Mouse (Mus musculus) intestine, embryonic 16.5 days (tissue): ENCODE measurements around the gene Hmgcr. TPM values are rescaled to one million over a fixed set of nuclear protein-coding genes. Genes with fewer than 3 reads are reported as not detected.

Experiments
- ATAC-seq: fragments of 200-750 bp; cut with Nextera tagmentation; 2 replicates; pipeline ENCODE4 v1.8.0; 2017; ENCODE audit warnings: moderate TSS enrichment, moderate library complexity
- H3K27ac ChIP-seq: fragments of 300-500 bp; sonication (generic); 2 replicates; pipeline ENCODE4 v1.5.1; 2014; ENCODE audit warnings: mild to moderate bottlenecking, low read length
- H3K27me3 ChIP-seq: fragments of 300-500 bp; sonication (generic); replicated peaks from 2 replicates; pipeline ENCODE4 v1.6.1; 2014; ENCODE audit warnings: low read length, control low read depth, mixed read lengths; ENCODE audit not compliant: control insufficient read depth, insufficient read depth
- H3K36me3 ChIP-seq: fragments of 300-500 bp; sonication (generic); 2 replicates; pipeline ENCODE4 v1.6.1; 2014; ENCODE audit warnings: low read length, control low read depth; ENCODE audit not compliant: control insufficient read depth, insufficient read depth
- H3K4me1 ChIP-seq: fragments of 300-500 bp; sonication (generic); 2 replicates; pipeline ENCODE4 v1.6.1; 2014; ENCODE audit warnings: low read length, control low read depth, mixed read lengths; ENCODE audit not compliant: control insufficient read depth, insufficient read depth
- H3K4me2 ChIP-seq: fragments of 300-500 bp; sonication (generic); 2 replicates; pipeline ENCODE4 v1.6.1; 2014; ENCODE audit warnings: low read depth, low read length, control low read depth
- H3K4me3 ChIP-seq: fragments of 300-500 bp; sonication (generic); 2 replicates; pipeline ENCODE4 v1.5.1; 2014; ENCODE audit warnings: mild to moderate bottlenecking, low read length
- H3K9ac ChIP-seq: fragments of 300-500 bp; sonication (generic); 2 replicates; pipeline ENCODE4 v1.6.1; 2014; ENCODE audit warnings: low read depth, low read length
- H3K9me3 ChIP-seq: fragments of 300-500 bp; sonication (generic); 2 replicates; pipeline ENCODE4 v1.6.1; 2016; ENCODE audit warnings: low read length, control low read depth; ENCODE audit not compliant: control insufficient read depth
- WGBS: fragments of 180-500 bp; shearing (Covaris S2); extraction: QIAGEN DNeasy Blood & Tissue Kit; methylation state at CpG from one replicate; pipeline ENCODE4 v1.1.7; 2014; 5-methylcytosine and 5-hydroxymethylcytosine counted together
- polyA plus RNA-seq: library from polyadenylated mRNA; unstranded; fragments of >200 nt; fragmentation: Nextera tagmentation; extraction: Ambion mirVana; gene quantifications from 2 replicates; pipeline ENCODE4 v1.2.1, GENCODE M21; 2015

The Hmgcr gene
- polyA plus RNA-seq, 1 experiment from 2014 or later, result 86.6 TPM

GRCm38 (mm10) chr13:96653041-96653440 is 17.7 kb downstream of the Hmgcr start:
- H3K9ac ChIP-seq, result no peak overlapping the region
- no peaks in the 10 kb centered on the region for H3K9me3 ChIP-seq
- H3K27me3 ChIP-seq, result no peaks in the 10 kb centered on the region
- no peak overlapping the region for H3K27ac ChIP-seq
- H3K4me1 ChIP-seq, result no peaks in the 10 kb centered on the region
- H3K4me3 ChIP-seq, result no peak overlapping the region
- H3K4me2 ChIP-seq, result no peak overlapping the region
- no peak for ATAC-seq
- peaks cover 27% of the 10 kb centered on the region for H3K36me3 ChIP-seq
- 83% methylated on average over 9 of the region's 9 CpGs for WGBS

- no peaks in the 10 kb centered on the region for H3K4me1 ChIP-seq
- H3K4me2 ChIP-seq, result no peak overlapping the region
- H3K9ac ChIP-seq, result no peak overlapping the region
Measured at GRCm38 (mm10) chr13:96645822-96646221, 24.9 kb downstream of the Hmgcr start.

GRCm38 (mm10) chr13:96644168-96644567 is 26.6 kb downstream of the Hmgcr start:
- ATAC-seq, result no peak
- Histone ChIP-seq H3K27ac (no peak overlapping the region), H3K27me3 (no peaks in the 10 kb centered on the region), H3K4me3 (no peak overlapping the region), H3K9ac (no peak overlapping the region), H3K4me1 (no peaks in the 10 kb centered on the region), H3K36me3 (peaks cover 4% of the 10 kb centered on the region; the same call in 1 of the 2 replicates), H3K4me2 (no peak overlapping the region), H3K9me3 (no peaks in the 10 kb centered on the region)
- 73% methylated on average over 2 of the region's 2 CpGs for WGBS

More at GRCm38 (mm10) chr13:96645822-96646221, 24.9 kb downstream of the Hmgcr start:
- no peak for ATAC-seq
- Histone ChIP-seq H3K4me3 (no peak overlapping the region), H3K36me3 (peaks cover 10% of the 10 kb centered on the region; the same call in 1 of the 2 replicates), H3K27me3 (no peaks in the 10 kb centered on the region), H3K9me3 (no peaks in the 10 kb centered on the region), H3K27ac (no peak overlapping the region)
- 63% methylated on average over 5 of the region's 5 CpGs for WGBS

GRCm38 (mm10) chr13:96630396-96630795 is 40.3 kb downstream of the Hmgcr start:
- H3K36me3 ChIP-seq, result peaks cover 10% of the 10 kb centered on the region
- H3K4me1 ChIP-seq, result no peaks in the 10 kb centered on the region
- H3K9ac ChIP-seq, result no peak overlapping the region
- 94% methylated on average over 4 of the region's 4 CpGs for WGBS
- H3K9me3 ChIP-seq, result no peaks in the 10 kb centered on the region
- ATAC-seq, result no peak
- no peak overlapping the region for H3K27ac ChIP-seq
- H3K4me2 ChIP-seq, result no peak overlapping the region
- H3K27me3 ChIP-seq, result no peaks in the 10 kb centered on the region
- no peak overlapping the region for H3K4me3 ChIP-seq

- Histone ChIP-seq H3K27ac (no peak overlapping the region), H3K36me3 (no peaks in the 10 kb centered on the region), H3K4me2 (no peak overlapping the region), H3K4me3 (no peak overlapping the region), H3K4me1 (no peaks in the 10 kb centered on the region), H3K9ac (no peak overlapping the region), H3K9me3 (no peaks in the 10 kb centered on the region), H3K27me3 (no peaks in the 10 kb centered on the region)
- 25% methylated on average over 1 of the region's 1 CpGs for WGBS
- ATAC-seq, result no peak
Measured at GRCm38 (mm10) chr13:96620891-96621290, 49.8 kb downstream of the Hmgcr start.

GRCm38 (mm10) chr13:96614615-96615014 is 56.1 kb downstream of the Hmgcr start:
- WGBS, result 84% methylated on average over 3 of the region's 3 CpGs

GRCm38 (mm10) chr13:96604242-96604641 is 66.5 kb downstream of the Hmgcr start:
- Histone ChIP-seq H3K9ac (no peak overlapping the region), H3K36me3 (0 out of 2 replicates have a peak, but pooled peaks cover 2% of the 10 kb centered on the region), H3K4me2 (no peak overlapping the region), H3K4me1 (no peaks in the 10 kb centered on the region), H3K27ac (no peak overlapping the region), H3K27me3 (no peaks in the 10 kb centered on the region), H3K9me3 (no peaks in the 10 kb centered on the region), H3K4me3 (no peak overlapping the region)
- ATAC-seq, result no peak
- 91% methylated on average over 2 of the region's 2 CpGs for WGBS

More at GRCm38 (mm10) chr13:96614615-96615014, 56.1 kb downstream of the Hmgcr start:
- Histone ChIP-seq H3K4me1 (no peaks in the 10 kb centered on the region), H3K9me3 (no peaks in the 10 kb centered on the region), H3K4me2 (no peak overlapping the region), H3K36me3 (no peaks in the 10 kb centered on the region; the same call in 1 of the 2 replicates), H3K27ac (no peak overlapping the region), H3K4me3 (no peak overlapping the region), H3K9ac (no peak overlapping the region), H3K27me3 (no peaks in the 10 kb centered on the region)
- ATAC-seq, result no peak

- H3K4me2 ChIP-seq, result no peak overlapping the region
- H3K27ac ChIP-seq, result no peak overlapping the region
- H3K4me1 ChIP-seq, result 0 out of 2 replicates have a peak, but pooled peaks cover under 1% of the 10 kb centered on the region
- H3K9me3 ChIP-seq, result no peaks in the 10 kb centered on the region
- H3K9ac ChIP-seq, result no peak overlapping the region
- 83% methylated on average over 9 of the region's 9 CpGs for WGBS
- H3K27me3 ChIP-seq, result no peaks in the 10 kb centered on the region
- no peak overlapping the region for H3K4me3 ChIP-seq
- ATAC-seq, result no peak
- H3K36me3 ChIP-seq, result no peaks in the 10 kb centered on the region
Measured at GRCm38 (mm10) chr13:96599182-96599581, 71.6 kb downstream of the Hmgcr start.
